Mouse (Mus musculus) hindbrain, embryonic 14.5 days (tissue): ENCODE results near the gene Unk. TPM values are rescaled to one million over a fixed set of nuclear protein-coding genes. Genes with fewer than 3 reads are reported as not detected.
A peak's percentile ranks its signal among the peaks of the same experiment; 100 is the strongest.

Experiments
- ATAC-seq: fragments of 200-750 bp; cut with Nextera tagmentation; 2 replicates; pipeline ENCODE4 v1.8.0; 2017; ENCODE audit warnings: moderate number of reproducible peaks, mild to moderate bottlenecking, moderate TSS enrichment, moderate library complexity; ENCODE audit not compliant: low FRiP score
- DNase-seq: peaks from one replicate; pipeline ENCODE4 v3.0.0-alpha.2; 2015; ENCODE audit warnings: low spot score
- H3K27ac ChIP-seq: fragments of 300-500 bp; sonication (generic); 2 replicates; pipeline ENCODE4 v1.5.1; 2014; ENCODE audit warnings: mild to moderate bottlenecking, moderate library complexity
- H3K27me3 ChIP-seq: fragments of 300-500 bp; sonication (generic); 2 replicates; pipeline ENCODE4 v1.6.1; 2014; ENCODE audit warnings: mild to moderate bottlenecking, low read length, mixed read lengths; ENCODE audit not compliant: control insufficient read depth, insufficient read depth
- H3K36me3 ChIP-seq: fragments of 300-500 bp; sonication (generic); replicated peaks from 2 replicates; pipeline ENCODE4 v1.6.1; 2014; ENCODE audit not compliant: control insufficient read depth, insufficient read depth
- H3K4me1 ChIP-seq: fragments of 300-500 bp; sonication (generic); replicated peaks from 2 replicates; pipeline ENCODE4 v1.6.1; 2014; ENCODE audit warnings: antibody characterized with exemption, low read length, mixed read lengths; ENCODE audit not compliant: control insufficient read depth, insufficient read depth
- H3K4me2 ChIP-seq: fragments of 300-500 bp; sonication (generic); replicated peaks from 2 replicates; pipeline ENCODE4 v1.6.1; 2014; ENCODE audit warnings: mild to moderate bottlenecking, moderate library complexity
- H3K4me3 ChIP-seq: fragments of 300-500 bp; sonication (generic); replicated peaks from 2 replicates; pipeline ENCODE4 v1.5.1; 2014; ENCODE audit warnings: mild to moderate bottlenecking, low read length
- H3K9ac ChIP-seq: fragments of 300-500 bp; sonication (generic); 2 replicates; pipeline ENCODE4 v1.6.1; 2014
- H3K9me3 ChIP-seq: fragments of 300-500 bp; sonication (generic); 2 replicates; pipeline ENCODE4 v1.6.1; 2016; ENCODE audit warnings: low read length; ENCODE audit not compliant: control insufficient read depth
- WGBS: fragments of 180-500 bp; shearing (Covaris S2); extraction: QIAGEN DNeasy Blood & Tissue Kit; methylation state at CpG from one replicate; pipeline ENCODE4 v1.1.7; 2014; 5-methylcytosine and 5-hydroxymethylcytosine counted together
- polyA plus RNA-seq: library from polyadenylated mRNA; unstranded; fragments of >200 nt; fragmentation: Nextera tagmentation; extraction: Ambion mirVana; gene quantifications from 2 replicates; pipeline ENCODE4 v1.2.1, GENCODE M21; 2014

Unk gene
- polyA plus RNA-seq, 1 experiment from 2014 or later, result 29.3 TPM

DNA sequence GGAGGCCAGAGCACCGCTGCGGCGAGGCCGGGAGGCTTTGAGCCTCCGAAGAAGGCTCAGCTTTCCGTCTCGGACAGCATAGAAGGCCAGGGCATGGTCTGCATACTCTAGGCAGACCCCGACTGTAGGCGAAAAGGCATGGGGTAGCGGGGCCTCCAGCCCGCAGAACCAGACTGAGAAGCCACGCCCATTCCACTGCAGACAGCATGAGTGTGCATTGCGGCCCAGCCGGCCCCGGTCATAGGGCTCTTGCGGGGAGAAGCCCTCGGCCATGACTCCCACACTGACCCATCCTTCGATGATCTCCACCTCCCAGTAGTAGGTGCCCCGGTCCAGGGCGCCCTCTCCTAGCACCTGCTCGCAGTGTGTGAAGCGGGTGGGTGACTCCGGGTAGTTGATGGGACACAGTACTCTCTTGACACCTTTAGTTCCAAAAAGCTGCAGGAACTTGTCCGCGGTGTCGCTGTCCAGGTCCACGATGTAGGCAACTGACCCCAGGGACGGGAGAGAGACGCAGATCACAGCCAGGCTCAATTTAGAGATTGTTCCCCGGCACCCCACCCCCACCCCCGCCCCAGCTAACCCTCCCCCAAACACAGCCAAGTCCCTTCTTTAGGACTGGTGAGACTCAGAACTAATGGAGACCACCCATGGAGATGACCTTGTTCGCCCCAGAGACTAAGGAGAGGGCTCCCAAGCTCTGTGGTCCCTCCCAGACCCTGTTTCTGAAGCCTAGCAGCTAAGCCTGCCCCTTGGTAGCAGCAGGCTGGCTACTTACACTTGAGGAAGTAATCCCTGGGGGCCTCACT, 76.2 kb downstream of the Unk start:
- Histone ChIP-seq H3K4me3 (no peak overlapping the region), H3K9me3 (no peaks in the 10 kb centered on the region), H3K9ac (no peak overlapping the region), H3K36me3 (no peaks in the 10 kb centered on the region), H3K27ac (no peak overlapping the region), H3K4me2 (0 out of 2 replicates have a peak overlapping the region, but pooled peaks have one; percentile 7), H3K27me3 (peaks cover 60% of the 10 kb centered on the region), H3K4me1 (peaks cover 39% of the 10 kb centered on the region)
- DNase-seq (no peak), ATAC-seq (no peak)
- 24% methylated on average over 32 of the region's 32 CpGs for WGBS

DNA sequence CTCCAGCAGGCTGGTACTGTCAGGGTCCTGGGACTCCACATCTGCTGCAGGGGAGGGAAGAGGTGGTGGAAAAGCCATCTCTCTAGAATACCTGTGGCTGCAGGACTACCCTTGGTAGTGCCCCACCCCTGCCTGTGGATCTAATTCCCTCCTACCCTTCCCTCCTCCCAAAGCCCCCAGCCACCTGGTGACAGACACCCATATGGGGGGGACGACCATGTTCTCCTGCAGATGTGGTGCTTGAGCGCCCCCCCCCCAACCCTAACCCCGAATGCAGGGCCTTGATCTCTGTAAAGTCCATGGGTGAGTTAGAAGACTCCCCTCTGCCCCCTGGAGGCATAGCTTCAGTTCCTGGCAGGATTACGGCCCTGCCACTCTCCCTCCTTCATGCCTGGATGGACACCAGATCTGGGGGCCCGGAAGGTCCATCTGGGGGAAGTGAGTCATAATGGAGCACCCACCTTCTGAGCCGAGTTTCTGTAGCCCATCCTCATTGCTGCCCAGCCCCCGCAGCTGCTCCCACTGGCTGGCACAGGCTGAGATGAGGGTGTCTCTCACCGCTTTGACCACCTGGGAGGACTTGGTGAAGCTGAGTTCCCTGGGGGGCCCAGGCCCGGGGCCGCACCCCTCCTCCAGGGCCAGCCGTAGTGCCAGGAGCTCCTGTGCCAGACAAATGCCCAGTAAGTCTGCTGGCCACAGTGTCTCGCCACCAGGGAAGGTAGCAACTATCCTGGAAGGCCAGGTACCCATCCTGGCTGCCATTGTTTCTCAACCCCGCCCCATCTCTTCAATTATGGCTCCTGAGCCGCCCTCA, 77.0 kb downstream of the Unk start:
- Histone ChIP-seq H3K27me3 (peaks cover 67% of the 10 kb centered on the region), H3K4me2 (no peak overlapping the region), H3K9ac (no peak overlapping the region), H3K27ac (no peak overlapping the region), H3K36me3 (no peaks in the 10 kb centered on the region), H3K4me3 (no peak overlapping the region), H3K9me3 (no peaks in the 10 kb centered on the region), H3K4me1 (peaks cover 39% of the 10 kb centered on the region)
- ATAC-seq, result no peak
- DNase-seq, result no peak
- WGBS, result 17% methylated on average over 13 of the region's 14 CpGs

DNA sequence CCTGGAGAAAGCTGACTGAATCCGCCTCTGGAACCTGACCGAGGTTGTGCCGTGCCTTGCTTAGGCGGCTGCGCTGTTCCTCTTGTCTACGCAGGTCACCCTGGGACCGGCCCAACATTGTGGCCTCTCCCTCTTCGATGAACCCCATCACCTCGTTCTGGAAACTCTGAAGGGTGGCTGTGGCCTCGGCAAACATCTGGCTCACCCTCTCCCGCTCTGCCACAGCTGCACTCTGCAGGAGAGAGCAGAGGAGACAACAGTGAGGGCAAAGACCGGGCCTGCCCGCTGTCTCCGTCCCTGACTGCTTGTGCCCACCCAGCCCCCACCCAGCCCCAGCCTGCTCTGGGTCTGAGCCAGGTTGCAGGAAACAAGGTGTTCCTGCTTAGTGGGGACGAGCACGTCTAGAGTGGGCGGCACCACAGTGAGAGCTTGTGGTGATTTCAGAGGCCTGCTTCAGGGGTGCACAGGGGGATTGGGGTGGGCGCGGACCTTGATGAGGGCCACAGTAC, 77.7 kb downstream of the Unk start:
- H3K27me3 ChIP-seq, result peaks cover 69% of the 10 kb centered on the region
- no peaks in the 10 kb centered on the region for H3K9me3 ChIP-seq
- H3K4me3 ChIP-seq, result peak overlapping the region; percentile 34; the same call in 1 of the 2 replicates
- DNase-seq (no peak), ATAC-seq (no peak)
- 11% methylated on average over 19 of the region's 19 CpGs for WGBS
- no peaks in the 10 kb centered on the region for H3K36me3 ChIP-seq
- no peak overlapping the region for H3K27ac ChIP-seq
- no peak overlapping the region; the same call in 1 of the 2 replicates for H3K4me2 ChIP-seq
- H3K4me1 ChIP-seq, result peaks cover 39% of the 10 kb centered on the region
- no peak overlapping the region for H3K9ac ChIP-seq

DNA sequence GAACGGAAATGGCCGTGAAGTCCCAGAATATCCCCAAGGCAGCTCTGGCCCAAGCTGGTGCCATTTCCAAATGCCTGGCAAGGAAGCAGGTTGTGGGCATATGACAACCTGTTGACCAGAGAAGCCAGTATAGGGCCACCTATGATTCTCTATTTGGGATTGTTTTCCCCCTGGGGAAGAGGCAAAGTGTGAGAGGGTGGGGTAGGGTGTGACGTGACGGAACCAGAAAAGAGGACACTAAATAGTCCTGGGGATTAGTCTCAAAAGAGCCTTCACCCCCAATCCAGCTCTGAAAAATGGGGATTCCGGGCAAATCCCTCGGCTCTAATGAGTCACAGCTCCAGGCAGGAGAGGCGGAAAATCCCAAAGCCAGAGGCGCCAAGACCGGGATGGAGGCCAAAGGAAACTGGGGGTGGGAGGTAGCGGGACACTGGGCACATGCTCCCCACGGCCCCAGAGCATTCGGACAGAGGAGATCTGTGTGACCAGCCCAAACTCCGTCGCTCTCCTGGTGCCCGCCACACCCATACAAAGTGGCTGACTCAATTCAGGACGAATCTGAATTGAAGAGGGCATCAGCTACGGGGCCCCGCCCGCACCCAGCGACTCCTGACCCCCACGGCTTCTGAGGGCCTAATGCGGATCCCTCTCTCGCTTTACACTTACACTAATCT, 78.5 kb downstream of the Unk start:
- DNase-seq (peak; percentile 27), ATAC-seq (no peak)
- Histone ChIP-seq H3K4me3 (peak overlapping the region; percentile 34), H3K9me3 (no peaks in the 10 kb centered on the region), H3K9ac (no peak overlapping the region), H3K4me1 (peaks cover 38% of the 10 kb centered on the region), H3K27me3 (peaks cover 69% of the 10 kb centered on the region), H3K4me2 (peak overlapping the region; percentile 52), H3K36me3 (no peaks in the 10 kb centered on the region), H3K27ac (no peak overlapping the region)
- WGBS, result 4% methylated on average over 23 of the region's 23 CpGs

DNA sequence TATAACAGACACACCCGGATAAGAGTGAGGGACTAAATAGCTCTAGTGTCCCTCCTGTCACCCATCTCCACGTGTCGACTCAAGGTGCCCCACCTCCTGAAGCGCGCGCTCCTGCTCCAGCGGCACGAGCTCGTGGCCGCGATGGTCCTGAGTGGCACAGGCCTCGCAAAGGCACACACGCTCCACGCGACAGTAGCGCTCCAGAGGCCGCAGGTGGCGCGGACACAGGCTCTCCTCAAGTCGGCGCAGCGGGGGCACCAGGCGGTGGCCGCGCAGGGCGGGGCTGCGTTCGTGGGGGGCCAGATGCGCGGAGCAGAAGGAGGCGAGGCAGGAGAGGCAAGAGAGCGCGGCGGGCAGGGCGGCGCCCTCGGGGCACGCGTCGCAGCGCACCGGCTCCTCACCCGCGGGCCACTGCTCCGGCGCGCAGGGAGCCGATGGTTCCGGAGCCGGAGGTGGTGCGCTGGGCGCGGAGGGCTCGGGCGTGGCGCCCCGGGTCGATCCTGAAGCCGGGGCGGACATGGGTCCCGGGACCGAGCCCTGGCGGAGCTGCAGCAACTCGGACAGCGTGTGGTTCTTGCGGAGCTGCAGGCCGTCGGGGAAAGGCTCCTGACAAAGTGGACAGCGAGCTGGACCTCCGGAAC, 79.4 kb downstream of the Unk start:
- H3K4me3 ChIP-seq, result peak overlapping the region; percentile 34
- H3K4me1 ChIP-seq, result peaks cover 28% of the 10 kb centered on the region; the same call in 1 of the 2 replicates
- no peaks in the 10 kb centered on the region for H3K36me3 ChIP-seq
- no peak for ATAC-seq
- DNase-seq, result no peak
- H3K4me2 ChIP-seq, result peak overlapping the region; percentile 52
- no peak overlapping the region for H3K27ac ChIP-seq
- no peaks in the 10 kb centered on the region for H3K9me3 ChIP-seq
- 3% methylated on average over 59 of the region's 70 CpGs for WGBS
- H3K9ac ChIP-seq, result peak overlapping the region; percentile 49
- H3K27me3 ChIP-seq, result peaks cover 69% of the 10 kb centered on the region

DNA sequence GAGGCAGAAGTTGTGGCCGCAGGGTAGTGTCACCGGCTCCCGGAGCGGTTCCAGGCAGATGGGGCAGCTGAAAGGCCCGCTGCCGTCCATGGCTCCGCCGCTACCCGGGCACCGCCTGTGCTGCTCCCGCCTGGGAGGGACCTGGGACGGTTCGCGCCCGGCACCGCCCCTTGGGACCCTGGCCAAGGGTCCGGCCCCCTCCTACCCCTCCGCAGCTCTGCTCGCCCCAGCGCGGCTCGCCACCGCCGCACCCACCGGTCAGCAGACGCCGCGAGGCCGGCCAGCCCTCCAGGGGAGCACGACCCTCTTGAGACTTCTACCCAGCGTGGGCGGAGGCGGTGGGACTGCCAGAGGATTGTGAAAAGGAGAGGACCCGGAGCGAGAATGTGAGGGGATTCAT, 80.0 kb downstream of the Unk start:
- peak overlapping the region; percentile 52 for H3K4me2 ChIP-seq
- ATAC-seq, result no peak
- H3K4me1 ChIP-seq, result peaks cover 27% of the 10 kb centered on the region; the same call in 1 of the 2 replicates
- no peaks in the 10 kb centered on the region for H3K36me3 ChIP-seq
- H3K9me3 ChIP-seq, result no peaks in the 10 kb centered on the region
- H3K9ac ChIP-seq, result peak overlapping the region; percentile 49
- peak overlapping the region; percentile 34 for H3K4me3 ChIP-seq
- WGBS, result 1% methylated on average over 35 of the region's 35 CpGs
- H3K27me3 ChIP-seq, result peaks cover 69% of the 10 kb centered on the region
- H3K27ac ChIP-seq, result no peak overlapping the region
- DNase-seq, result no peak

DNA sequence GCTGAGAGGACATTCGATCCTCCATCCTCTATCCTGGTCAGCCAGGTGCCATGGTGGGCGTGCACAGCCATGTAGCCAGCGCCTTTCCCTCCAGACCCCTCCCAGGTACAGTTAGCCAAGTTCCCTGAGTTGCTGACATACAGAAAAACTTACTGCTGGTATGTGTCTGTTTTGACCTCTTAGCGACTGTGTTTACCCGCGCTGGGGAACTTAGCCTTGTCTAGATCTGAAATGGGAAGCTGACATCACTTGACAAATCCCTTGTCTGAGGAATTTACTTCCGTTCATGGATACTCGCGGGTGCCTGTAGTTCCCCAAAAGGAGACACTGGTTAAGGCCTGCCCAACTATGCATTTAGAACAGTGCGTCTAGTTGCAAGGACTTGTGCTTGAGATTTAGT, 80.4 kb downstream of the Unk start:
- ATAC-seq (no peak), DNase-seq (no peak)
- peaks cover 27% of the 10 kb centered on the region; the same call in 1 of the 2 replicates for H3K4me1 ChIP-seq
- H3K4me2 ChIP-seq, result peak overlapping the region; percentile 52
- 35% methylated on average over 10 of the region's 10 CpGs for WGBS
- H3K9ac ChIP-seq, result 0 out of 2 replicates have a peak overlapping the region, but pooled peaks have one; percentile 49
- H3K27me3 ChIP-seq, result peaks cover 67% of the 10 kb centered on the region
- no peak overlapping the region for H3K27ac ChIP-seq
- H3K9me3 ChIP-seq, result no peaks in the 10 kb centered on the region
- no peaks in the 10 kb centered on the region for H3K36me3 ChIP-seq
- H3K4me3 ChIP-seq, result peak overlapping the region; percentile 34; the same call in 1 of the 2 replicates
